Mouse (Mus musculus) thymus, adult 2 months (tissue): ENCODE data around the gene Atp1b3.

Experiments
- CTCF ChIP-seq: fragments of 200-500 bp; IDR thresholded peaks from 2 replicates; pipeline ENCODE4 v1.5.1; 2012; ENCODE audit warnings: mild to moderate bottlenecking, control low read depth, low read length, moderate library complexity, borderline replicate concordance; ENCODE audit not compliant: control insufficient read depth, poor library complexity, insufficient read depth; ENCODE audit errors: extremely low read depth
- POLR2A ChIP-seq: fragments of 200-500 bp; IDR thresholded peaks from 2 replicates; pipeline ENCODE4 v1.6.1; 2012; ENCODE audit warnings: mild to moderate bottlenecking, low read length, control low read depth, moderate library complexity; ENCODE audit not compliant: control insufficient read depth, poor library complexity, insufficient read depth; ENCODE audit errors: extremely low read depth

- TF ChIP-seq CTCF = no peak
- TF ChIP-seq POLR2A = no peak
Measured at GRCm38 (mm10) chr9:96348885-96349284, 15.4 kb downstream of the Atp1b3 start.
